Mouse (Mus musculus): ENCODE measurements around the gene Pdlim7.
A peak's percentile ranks its signal among the peaks of the same experiment; 100 is the strongest.

The Pdlim7 gene

DNA sequence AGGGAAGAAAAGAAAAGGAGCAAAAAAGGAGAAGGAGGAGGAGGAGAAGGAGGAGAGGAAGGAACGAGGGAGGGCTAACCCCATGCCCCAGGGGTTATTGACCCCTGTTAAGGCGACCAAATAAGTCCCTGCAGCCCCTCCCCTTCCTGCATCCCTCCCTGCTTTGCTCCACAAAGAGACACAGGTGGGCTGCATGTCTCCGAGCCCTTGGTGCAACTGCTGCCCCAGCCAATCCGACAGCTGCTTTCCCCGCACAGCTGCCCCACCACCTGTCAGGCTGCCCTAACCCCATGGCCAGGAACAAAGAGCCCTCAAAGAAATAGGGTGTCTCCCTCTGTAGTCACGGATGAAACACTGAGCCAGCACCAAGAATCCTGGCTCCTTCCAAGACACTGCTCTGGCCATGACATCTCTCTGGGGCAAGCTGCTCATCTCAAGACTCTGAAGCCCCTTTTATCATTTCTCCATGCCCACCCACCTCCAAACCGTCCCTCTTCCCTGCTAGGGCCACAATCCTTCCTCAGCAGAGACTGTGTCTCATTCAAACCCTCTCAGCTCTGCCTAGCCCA, 28.9 kb downstream of the Pdlim7 start:
- no peak for DNase-seq

DNA sequence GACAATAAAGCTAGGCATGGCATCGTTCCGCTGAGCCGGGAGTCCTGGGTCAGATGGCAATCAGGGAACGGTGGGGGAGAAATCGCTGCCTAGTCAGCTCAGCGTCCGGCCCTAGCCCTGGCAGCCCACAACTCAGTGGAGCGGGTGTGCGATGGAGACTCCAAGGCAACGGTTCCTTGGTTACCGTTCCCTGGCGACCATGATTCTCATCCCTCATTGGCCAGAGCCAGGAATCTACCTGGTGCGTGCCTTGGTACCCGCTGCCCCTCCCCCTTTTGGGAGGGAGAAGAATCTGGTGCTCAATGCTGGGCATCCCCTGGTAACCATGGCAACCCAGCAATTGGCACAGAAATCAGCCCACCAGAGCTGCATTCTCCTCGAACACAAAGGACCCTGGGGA, 29.9 kb downstream of the Pdlim7 start:
- no peak for DNase-seq

DNA sequence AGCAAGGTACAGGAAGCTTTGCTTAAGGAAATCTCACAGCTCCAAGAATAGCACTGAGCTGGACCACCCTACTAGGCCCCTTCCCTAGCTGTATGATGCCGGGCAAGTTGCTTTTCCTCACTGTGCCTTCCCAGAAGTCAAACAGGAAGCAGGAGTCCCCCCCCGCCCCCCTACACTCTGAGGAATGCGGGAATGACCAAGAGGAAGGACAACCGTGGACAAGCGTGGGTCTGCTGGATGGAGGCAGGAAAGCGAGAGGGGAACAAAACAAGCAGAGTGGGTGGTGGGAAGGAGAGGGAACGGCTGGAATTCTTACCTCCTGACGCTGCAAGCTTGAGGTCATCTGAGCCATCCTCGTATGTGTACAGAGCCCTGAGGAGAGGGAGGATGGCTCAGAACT, 30.4 kb downstream of the Pdlim7 start:
- no peak for DNase-seq

- DNase-seq: no peak
Measured at GRCm38 (mm10) chr13:55482542-55482941, 30.9 kb downstream of the Pdlim7 start.

DNA sequence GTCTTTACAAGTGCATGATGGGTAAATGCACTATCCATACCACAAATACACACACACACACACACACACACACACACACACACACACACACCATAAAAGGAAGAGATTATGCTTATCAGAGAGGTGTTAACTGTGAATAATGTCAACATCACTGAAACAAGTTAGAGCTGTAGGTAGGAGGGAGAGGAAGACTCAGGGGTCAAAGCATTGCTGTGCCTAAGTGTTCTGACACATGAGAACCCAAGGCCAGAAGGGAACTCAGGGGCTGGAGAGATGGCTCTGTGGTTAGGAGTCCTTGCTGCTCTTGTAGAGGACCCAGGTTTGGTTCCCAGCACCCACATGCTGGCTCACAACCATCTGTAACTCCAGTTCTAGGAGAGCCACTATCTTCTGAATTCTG, 33.5 kb downstream of the Pdlim7 start:
- DNase-seq: no peak

DNA sequence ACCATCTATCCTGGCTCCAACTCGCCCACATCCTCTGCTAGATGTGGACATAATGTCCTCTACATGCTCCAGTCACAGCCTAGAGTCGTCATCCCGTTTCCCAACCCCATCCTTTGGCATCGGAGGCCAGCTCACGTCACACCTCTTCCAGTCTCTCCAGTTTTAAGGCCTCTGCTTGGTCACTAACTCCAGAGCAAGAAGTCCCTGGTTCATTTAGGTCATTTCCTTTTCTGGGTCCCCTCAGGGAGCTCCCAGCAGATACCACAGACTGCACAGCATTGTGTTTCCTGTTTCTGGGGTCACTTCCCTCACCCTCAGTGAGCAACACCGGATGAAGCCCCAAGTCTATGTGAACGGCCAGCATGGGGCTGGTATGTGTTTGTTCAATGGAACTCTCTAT, 34.5 kb downstream of the Pdlim7 start:
- no peak for DNase-seq

DNA sequence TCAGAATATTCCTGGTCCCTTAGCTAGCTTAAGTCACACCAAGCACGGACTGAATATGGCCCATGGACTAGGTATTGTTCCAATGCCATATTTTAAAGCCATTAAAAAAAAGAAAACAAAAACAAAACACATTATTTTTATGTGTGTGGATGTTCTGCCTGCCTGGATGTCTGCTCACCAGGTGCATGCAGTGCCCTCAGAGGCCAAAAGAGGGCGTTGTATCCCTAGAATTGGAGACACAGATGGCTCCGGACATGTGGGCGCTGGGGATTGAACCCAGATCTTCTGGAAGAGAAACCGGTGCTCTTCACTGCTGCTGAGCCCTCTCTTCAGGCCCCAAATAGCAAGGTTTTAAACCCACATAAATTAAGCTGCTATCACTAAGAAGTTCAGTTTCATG, 35.4 kb downstream of the Pdlim7 start:
- DNase-seq: no peak

- DNase-seq: no peak
Measured at GRCm38 (mm10) chr13:55477492-55477891, 36.0 kb downstream of the Pdlim7 start.

DNA sequence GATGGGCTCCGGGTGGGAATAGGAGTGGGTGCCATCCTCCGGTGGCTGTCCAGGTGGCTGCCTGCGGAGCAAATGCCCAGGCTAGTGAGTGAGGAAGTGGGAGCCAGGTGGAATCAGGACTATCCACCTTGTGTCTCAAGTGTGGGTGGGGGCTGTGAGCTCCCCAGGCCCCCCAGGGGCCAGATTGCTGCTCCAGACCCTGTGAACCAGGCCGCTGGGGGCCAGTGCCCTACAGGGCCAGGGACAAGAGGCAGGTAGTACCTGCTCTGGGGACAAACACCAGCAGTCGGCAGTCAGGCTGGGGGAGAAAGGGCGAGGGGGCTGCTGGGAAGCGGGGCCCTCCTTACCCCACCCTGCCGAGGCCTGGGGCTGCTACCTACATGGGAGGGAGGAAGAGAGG, 37.2 kb downstream of the Pdlim7 start:
- no peak for DNase-seq

DNA sequence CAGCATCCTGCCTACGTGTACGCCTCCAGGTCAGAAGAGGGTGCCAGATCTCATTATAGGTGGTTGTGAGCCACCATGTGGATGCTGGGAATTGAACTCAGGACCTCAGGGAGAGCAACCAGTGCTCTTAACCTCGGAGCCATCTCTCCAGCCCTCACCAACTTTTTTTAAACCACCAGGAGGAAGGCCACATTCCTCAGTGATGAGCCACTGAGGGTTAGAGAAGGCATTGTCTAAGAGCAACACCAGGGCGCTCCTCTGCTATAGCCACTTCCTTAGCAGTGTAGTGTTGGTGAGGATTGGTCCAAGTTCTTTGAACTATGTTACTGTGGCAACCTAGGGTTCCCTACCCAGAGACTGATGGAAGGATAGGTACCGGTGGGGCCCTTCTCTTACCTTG, 37.7 kb downstream of the Pdlim7 start:
- no peak for DNase-seq

- no peak for DNase-seq
Measured at GRCm38 (mm10) chr13:55474621-55475069, 38.8 kb downstream of the Pdlim7 start.

DNA sequence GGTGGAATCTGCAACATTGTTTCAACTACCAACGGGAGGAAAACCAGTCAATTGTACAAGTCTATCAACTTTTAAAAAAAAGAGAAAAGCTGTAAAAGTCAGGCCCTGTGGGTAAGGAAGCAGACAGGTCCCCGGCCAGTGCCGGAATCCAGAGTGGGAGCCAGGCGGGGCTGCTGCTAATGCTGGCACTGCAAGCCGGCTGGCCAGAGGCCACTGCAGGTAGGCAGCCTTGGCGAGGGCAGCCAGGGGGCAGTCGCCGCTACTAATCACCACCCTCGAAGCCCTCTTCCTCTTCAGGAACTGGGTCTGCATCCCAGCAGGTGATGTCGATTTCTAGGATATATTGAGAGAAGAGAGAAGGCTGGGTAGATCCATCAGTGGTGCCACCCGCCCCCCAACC, 39.5 kb downstream of the Pdlim7 start:
- DNase-seq: no peak

GRCm38 (mm10) chr13:55473076-55473831, 40.2 kb downstream of the Pdlim7 start:
- no peak for DNase-seq

GRCm38 (mm10) chr13:55472132-55473022, 41.1 kb downstream of the Pdlim7 start:
- peak; percentile 65 for DNase-seq

DNA sequence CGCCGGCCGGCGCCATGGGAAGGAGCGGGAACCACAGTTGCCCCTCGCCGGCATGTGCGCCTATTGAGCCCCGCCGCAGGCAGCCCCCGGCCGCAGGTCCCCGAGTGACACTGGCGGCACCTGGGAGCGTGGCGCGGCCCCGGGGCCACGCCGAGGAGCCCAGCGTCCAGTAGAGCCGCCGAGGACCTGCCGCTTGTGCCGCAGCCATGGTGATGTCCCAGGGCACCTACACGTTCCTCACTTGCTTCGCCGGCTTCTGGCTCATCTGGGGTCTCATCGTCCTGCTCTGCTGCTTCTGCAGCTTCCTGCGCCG, 41.7 kb downstream of the Pdlim7 start:
- DNase-seq: no peak

DNA sequence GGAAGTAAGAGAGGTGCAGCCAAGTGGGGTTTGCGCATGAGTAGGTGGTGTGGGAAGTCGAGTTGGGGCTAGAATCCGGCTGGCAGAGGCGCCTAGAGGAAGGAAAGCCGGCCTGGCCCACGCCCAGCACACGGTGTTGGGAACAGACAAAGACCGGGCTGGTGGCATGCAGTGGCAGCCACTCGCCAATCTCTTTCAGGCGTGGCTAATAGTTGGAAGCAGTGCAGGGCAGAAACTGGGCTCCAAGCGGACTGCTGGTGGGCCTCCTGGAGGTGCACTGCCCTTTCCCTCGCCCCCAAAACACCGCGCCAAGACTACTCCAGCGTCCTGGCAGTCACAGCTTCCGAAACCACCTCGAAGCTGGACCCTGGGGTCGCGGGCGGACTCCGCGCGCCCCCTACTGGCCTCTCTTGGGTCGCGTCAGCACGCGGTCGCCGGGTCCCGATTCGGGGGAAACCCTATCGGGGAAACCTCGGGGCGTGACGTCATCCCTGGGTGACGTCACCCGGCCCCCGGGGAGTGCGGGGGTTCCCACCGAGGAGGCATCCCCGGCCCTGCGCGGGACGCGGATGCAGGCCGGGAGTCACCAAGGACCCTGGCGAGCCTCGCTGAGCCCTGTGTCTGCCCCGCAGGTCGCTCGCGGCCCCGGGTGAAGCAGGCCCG, 42.2 kb downstream of the Pdlim7 start:
- DNase-seq: peak; percentile 83

- peak; percentile 84 for DNase-seq
Measured at GRCm38 (mm10) chr13:55470372-55470771, 43.1 kb downstream of the Pdlim7 start.

DNA sequence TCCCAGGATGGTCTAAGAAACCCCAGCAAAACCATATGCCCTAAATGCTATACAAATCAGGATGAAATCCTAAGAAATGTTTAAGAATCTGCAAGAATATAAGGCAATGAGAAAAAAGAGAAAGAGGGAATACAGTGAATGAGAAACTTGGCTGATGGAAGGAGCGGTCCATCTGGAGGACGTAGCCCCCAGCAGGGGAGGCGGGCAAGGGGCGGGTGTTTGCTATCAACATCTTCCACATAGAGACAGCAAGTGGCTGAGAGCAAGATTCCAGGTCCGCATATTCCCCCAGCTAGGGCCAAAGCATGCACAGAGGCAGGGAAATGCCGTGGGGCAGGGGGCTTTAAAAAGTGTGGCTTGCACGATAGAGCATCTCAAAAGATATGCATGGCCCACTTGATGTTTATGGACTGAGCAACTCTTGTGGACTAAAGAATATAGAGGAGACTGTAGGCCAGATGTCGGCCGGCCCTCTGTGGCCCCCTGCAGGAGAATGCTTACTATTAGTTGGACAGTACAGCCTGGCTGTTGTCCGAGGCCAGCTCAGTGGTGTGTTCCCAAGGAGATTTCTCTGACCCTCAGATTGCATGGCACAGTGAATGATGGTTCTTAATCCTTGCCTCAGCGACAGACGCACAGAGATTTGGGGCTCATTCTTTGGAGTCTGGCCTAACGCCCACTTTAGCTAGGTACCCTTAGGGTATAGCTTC, 44.5 kb downstream of the Pdlim7 start:
- no peak for DNase-seq

DNA sequence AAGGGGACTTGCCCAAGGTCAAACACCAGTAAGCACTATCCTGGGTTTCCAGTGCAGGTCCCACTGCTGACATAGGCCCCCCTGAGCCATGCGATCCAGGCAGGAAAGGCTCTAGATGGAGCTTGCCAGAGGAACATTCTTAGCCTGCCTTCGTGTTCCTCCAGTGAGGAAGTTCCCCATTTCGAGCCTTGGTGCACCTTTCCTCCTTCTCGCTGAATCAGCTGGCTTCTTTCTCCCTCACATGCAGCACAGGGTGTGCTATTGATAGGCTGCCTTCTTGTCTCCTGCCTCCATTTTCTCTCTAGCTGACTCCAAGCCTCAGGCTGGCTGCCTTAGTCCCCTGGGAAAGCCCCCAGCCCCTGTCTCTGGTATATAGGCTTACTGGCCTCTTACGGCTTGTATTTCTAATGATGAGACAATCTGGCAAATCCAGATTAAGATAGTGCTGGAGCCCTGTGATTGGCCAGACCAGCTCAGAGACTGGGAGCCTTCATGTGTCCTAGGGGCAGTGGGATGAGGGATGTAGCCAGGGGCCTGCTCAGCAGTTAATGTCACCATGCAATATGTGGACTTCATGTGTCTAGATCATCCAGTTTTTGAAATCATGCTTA, 47.5 kb downstream of the Pdlim7 start:
- no peak for DNase-seq

DNA sequence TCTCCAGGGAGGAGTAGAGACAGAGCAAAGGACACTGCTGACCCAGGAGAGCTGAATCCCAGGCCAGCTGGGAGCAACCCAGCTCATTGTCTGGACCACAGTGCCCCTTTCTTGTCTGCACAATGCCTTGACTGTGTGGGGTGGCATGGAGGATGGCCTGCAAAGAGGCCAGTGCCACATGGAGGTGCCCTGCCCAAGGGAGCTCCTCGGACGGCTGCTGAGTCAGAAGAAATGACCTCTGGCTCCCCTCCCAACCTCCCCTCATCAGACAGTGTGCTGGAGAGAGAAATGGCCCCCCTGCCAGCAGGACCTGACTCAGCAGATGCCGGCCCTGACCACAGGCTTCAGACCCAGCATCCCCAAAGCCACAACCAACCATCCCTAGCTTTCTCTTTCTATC, 48.3 kb downstream of the Pdlim7 start:
- no peak for DNase-seq

- peak; percentile 48 for DNase-seq
Measured at GRCm38 (mm10) chr13:55464027-55464884, 49.2 kb downstream of the Pdlim7 start, which contains the start of gene Prr7. TSS of gene Prr7 (plus strand) at chr13:55464267.

Measured in cerebellum, adult 8-10 months (tissue).